Mouse (Mus musculus): ENCODE measurements around the gene Zfp712. TPM values are rescaled to one million over a fixed set of nuclear protein-coding genes. Genes with fewer than 3 reads are reported as not detected.

Gene Zfp712
- total RNA-seq, 2 experiments from 2014 or later = 1.1 to 1.2 TPM

DNA sequence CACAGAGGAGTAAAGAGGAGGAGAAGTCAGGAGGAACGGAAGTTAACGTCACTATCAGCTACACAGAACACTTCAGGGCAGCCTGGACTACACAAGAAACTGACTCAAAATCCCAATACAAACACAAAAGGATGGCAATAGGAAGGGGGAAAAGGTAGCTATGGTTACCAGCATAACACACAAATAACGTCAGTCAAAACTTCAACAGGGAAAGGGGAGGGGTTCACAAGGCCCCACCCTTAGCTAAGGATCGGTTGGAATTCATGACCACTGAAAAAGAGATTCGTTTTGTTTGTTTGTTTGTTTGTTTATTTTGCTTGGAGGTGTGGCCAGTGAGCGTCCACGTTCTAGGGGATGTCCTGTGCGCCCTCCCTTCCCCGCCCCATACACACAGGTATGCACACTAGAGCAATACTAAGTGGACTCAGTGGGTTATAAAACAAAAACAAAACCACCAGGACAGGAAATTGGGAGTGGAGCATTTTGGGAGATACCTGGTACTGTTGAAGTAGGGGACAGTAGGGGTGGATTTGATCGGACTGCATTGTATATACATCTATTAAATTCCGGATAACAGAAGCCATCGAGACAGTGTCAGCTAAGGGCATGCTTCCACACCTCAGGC is 697 bp downstream of the Zfp712 start:
- TF ChIP-seq CTCF (IDR thresholded peaks at IDR 0.05) = no peak
- no peak for DNase-seq
- Histone ChIP-seq H3K27ac (peak overlapping the region; percentile 94), H3K4me3 (peak overlapping the region; percentile 79)
- intact Hi-C loops (cut with DNase I) = loop anchor here (2.0 kb wide), 1 partner anchor 49 kb away; the partner anchor contains the start of gene Gm28557

Other genes starting within 250 kb of the Zfp712 start
- 1 to 10 TPM in 1 of 2 experiments, under 1 TPM in 1; 0.74 to 1.1 TPM for gene Gm10767, start 156.3 kb downstream of the Zfp712 start, total RNA-seq (2021)
- gene Zfp708, start 36.8 kb upstream of the Zfp712 start, total RNA-seq (2021) = 1 to 10 TPM in 1 of 2 experiments, under 1 TPM in 1; 0.17 to 1.6 TPM
- gene Gm28557, start 47.4 kb upstream of the Zfp712 start, total RNA-seq (2021) = 1 to 10 TPM; 2.2 to 3.4 TPM
- under 1 TPM; 0.38 to 0.64 TPM for gene Rslcan18, start 55.1 kb upstream of the Zfp712 start, total RNA-seq (2021)
- 1 to 10 TPM; 4.7 to 5.6 TPM for gene Zfp759, start 60.5 kb upstream of the Zfp712 start, total RNA-seq (2021)
- gene Rsl1, start 112.0 kb upstream of the Zfp712 start, total RNA-seq (2021) = 1 to 10 TPM; 1.5 to 2.0 TPM
- gene Zfp455, start 133.3 kb upstream of the Zfp712 start, total RNA-seq (2021) = under 1 TPM; 0.50 to 0.61 TPM
- gene Zfp458, start 217.3 kb upstream of the Zfp712 start, total RNA-seq (2021) = 1 to 10 TPM; 1.3 to 1.5 TPM
- gene Zfp457, start 245.3 kb upstream of the Zfp712 start, total RNA-seq (2021) = 1 to 10 TPM; 4.0 to 4.4 TPM

Data from gastrocnemius, adult 2 months (tissue).